Mouse (Mus musculus) cerebellum, adult 18-20 months (tissue): ENCODE results near the gene 2300002M23Rik.

Source experiments
- DNase-seq, 2 experiments: peaks; one replicate each; pipeline ENCODE4 v3.0.0; 2021

Gene 2300002M23Rik

GRCm38 (mm10) chr17:35567150-35567549 is at the start of gene 2300002M23Rik:
Gene 2300002M23Rik, plus strand, starts transcription at chr17:35567450.
- DNase-seq = no peak

GRCm38 (mm10) chr17:35517526-35517925 is 49.7 kb upstream of the 2300002M23Rik start:
- no peak for DNase-seq

- DNase-seq = no peak
Observed at GRCm38 (mm10) chr17:35524354-35524753, 42.9 kb upstream of the 2300002M23Rik start.

- no peak for DNase-seq
Observed at GRCm38 (mm10) chr17:35526644-35527043, 40.6 kb upstream of the 2300002M23Rik start.

GRCm38 (mm10) chr17:35532360-35532759 is 34.9 kb upstream of the 2300002M23Rik start:
- DNase-seq = no peak

- DNase-seq = no peak
Observed at GRCm38 (mm10) chr17:35532901-35533300, 34.3 kb upstream of the 2300002M23Rik start, which contains the start of gene Psors1c2. Gene Psors1c2, plus strand, starts transcription at chr17:35533201.

- peak; percentile 82 for DNase-seq
Observed at GRCm38 (mm10) chr17:35534343-35534742, 32.9 kb upstream of the 2300002M23Rik start.

- no peak for DNase-seq
Observed at GRCm38 (mm10) chr17:35537421-35537820, 29.8 kb upstream of the 2300002M23Rik start.

- no peak for DNase-seq
Observed at GRCm38 (mm10) chr17:35538476-35538875, 28.8 kb upstream of the 2300002M23Rik start.

- DNase-seq = no peak
Observed at GRCm38 (mm10) chr17:35539540-35539939, 27.7 kb upstream of the 2300002M23Rik start.

GRCm38 (mm10) chr17:35542761-35543411 is 24.4 kb upstream of the 2300002M23Rik start:
- DNase-seq = no peak

- DNase-seq = no peak
Observed at GRCm38 (mm10) chr17:35543412-35543861, 23.8 kb upstream of the 2300002M23Rik start.

GRCm38 (mm10) chr17:35544001-35544400 is 23.2 kb upstream of the 2300002M23Rik start:
- no peak for DNase-seq

- peak; percentile 48 to 72 for DNase-seq
Observed at GRCm38 (mm10) chr17:35544680-35545079, 22.6 kb upstream of the 2300002M23Rik start.

- no peak for DNase-seq
Observed at GRCm38 (mm10) chr17:35547465-35547864, 19.8 kb upstream of the 2300002M23Rik start.

GRCm38 (mm10) chr17:35548636-35549035 is 18.6 kb upstream of the 2300002M23Rik start:
- no peak for DNase-seq

- DNase-seq = peak; percentile 82 to 83
Observed at GRCm38 (mm10) chr17:35549437-35550142, 17.7 kb upstream of the 2300002M23Rik start.

GRCm38 (mm10) chr17:35550143-35550494 is 17.1 kb upstream of the 2300002M23Rik start:
- DNase-seq = no peak

- DNase-seq = no peak
Observed at GRCm38 (mm10) chr17:35550871-35551270, 16.4 kb upstream of the 2300002M23Rik start.

- no peak for DNase-seq
Observed at GRCm38 (mm10) chr17:35551881-35552414, 15.3 kb upstream of the 2300002M23Rik start, which contains the start of gene Cdsn. Gene Cdsn, plus strand, starts transcription at chr17:35552128.

GRCm38 (mm10) chr17:35554321-35554720 is 12.9 kb upstream of the 2300002M23Rik start:
- no peak for DNase-seq

- DNase-seq = no peak
Observed at GRCm38 (mm10) chr17:35554761-35555397, 12.4 kb upstream of the 2300002M23Rik start.

GRCm38 (mm10) chr17:35556186-35556765 is 11.0 kb upstream of the 2300002M23Rik start:
- DNase-seq = no peak
